Mouse (Mus musculus): ENCODE measurements at regions not wholly inside any gene's neighbourhood (a gene's known extent, or its start where the extent isn't known, plus 50 kb on each side); places are given as distances from the start of the nearest gene placed in this dataset.
"Not testable (repeated sequence)": the region's sequence is repeated elsewhere in the genome, so short reads cannot be mapped to it uniquely, and the experiment has no call there.

DNA sequence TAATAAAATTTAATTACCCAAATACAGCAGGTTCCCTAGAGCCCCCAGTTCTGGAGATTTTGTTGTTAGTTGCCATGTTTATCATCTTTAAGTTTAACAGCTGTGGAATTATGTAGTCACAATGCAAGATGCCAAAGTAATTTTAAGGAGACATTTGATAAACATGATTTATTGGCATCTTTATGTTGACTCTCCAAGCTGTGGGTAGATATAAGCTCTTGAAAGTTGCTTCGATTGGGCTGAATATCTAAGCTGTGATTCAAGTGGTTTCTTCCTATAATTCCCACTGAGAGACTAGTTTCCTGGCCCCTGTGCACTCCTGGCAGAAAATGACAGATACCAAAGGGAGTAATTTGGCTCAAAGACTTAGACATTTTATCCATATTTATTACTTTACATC lies 364.7 kb upstream of the Hsf2 start:
- intact Hi-C loops (cut with DNase I): no loop called here

DNA sequence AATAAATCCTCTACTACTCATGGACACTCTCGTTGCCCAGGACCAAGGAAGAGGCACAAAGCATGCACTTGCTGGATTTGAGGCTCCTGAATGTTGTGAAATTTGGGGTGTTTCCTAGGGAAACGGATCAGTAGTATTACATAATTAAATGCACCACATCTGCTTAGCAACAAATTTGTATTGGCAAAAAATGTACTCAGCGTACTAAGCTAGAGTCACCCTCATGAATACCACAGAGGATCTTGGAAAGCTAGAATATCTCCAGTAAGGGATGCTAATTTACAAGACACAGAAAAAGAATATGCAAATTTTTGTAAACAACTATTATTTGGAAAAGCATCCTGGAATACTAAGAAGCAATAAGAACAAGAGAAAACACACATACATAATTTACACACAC lies 359.0 kb upstream of the Hsf2 start:
- intact Hi-C loops (cut with DNase I): no loop called here
- no peak for DNase-seq (ENCODE audit: low spot score)

More for the DNA sequence above, 364.7 kb upstream of the Hsf2 start:
- no peak for DNase-seq (ENCODE audit: low spot score)

DNA sequence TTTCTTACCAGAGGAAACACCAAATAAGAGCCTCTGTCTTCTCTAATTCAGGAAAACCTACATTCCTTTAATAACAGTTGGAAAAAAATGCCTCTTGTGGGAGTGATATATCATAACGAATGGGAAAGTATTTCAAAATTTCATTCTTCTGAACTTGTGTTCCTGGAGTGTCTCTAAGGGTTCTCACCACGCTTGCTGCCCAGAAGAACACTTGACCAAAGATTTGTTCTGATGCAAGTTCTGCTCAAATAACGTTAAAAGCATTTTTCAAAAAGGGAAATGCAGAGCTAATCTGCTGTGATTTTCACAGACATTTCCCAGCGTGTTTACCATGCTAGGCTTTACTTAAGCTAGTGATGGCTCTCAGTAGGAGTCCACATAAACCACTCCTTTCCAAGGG lies 329.8 kb upstream of the Hsf2 start:
- intact Hi-C loops (cut with DNase I): no loop called here

DNA sequence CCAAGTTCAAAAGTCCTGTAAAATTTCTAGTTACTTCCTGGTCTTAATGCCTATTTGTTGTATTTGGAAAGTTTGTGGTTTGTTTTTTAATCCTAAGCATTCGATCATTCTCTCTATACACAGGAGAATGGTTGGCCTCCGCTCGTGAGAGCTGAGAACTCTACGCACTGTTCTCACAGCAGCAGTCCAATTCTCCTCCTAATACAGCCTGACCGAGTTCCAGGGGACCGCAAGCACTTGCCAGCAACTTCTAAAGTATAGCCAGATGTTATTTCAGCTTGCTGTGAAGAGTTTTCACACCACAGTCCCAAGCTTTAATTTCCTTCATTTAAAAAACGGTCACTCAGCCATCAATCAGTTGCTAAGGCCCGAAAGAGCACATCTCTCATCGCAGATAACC lies 329.3 kb upstream of the Hsf2 start:
- peak; percentile 6 for DNase-seq (ENCODE audit: low spot score)
- intact Hi-C loops (cut with DNase I): no loop called here

More for the DNA sequence above, 329.8 kb upstream of the Hsf2 start:
- DNase-seq (ENCODE audit: low spot score): no peak

DNA sequence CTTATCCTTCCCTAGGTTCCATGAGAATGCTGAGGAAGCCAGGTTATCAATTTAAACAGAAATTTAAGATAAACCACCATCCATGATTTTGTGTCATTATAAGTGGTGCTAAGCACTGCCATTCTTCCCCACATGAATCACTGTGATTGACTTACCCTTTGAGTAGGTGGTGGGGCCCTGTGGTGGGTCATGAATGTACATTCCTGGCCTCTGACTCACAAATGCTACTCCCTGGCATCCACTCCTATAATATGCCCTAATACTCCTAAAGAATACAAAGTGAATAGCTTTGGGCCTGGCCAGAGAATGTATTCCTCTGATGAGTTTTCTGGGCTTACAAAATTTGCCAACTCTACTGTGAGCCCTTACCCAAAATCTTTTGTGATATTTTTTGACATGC lies 325.6 kb upstream of the Hsf2 start:
- intact Hi-C loops (cut with DNase I): no loop called here
- DNase-seq (ENCODE audit: low spot score): no peak

DNA sequence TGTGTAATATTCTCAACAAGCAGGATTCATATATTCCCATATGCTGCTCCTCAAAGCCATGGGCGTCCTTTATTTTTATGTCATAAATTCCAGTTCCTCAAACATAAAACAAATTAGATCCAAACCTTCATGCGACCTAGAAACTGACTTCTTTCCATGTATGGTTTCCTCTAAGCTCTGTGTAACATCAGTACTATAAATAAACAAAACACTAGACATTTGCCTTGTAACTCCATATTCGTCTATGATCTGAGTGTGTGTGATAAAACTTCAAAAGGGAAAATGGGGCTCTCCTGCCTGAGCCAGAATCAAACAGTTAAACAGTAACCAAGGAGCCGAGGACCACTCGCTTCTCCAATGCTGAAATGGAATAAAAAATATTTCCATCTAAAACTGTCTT lies 322.8 kb upstream of the Hsf2 start:
- intact Hi-C loops (cut with DNase I): no loop called here
- no peak for DNase-seq (ENCODE audit: low spot score)

DNA sequence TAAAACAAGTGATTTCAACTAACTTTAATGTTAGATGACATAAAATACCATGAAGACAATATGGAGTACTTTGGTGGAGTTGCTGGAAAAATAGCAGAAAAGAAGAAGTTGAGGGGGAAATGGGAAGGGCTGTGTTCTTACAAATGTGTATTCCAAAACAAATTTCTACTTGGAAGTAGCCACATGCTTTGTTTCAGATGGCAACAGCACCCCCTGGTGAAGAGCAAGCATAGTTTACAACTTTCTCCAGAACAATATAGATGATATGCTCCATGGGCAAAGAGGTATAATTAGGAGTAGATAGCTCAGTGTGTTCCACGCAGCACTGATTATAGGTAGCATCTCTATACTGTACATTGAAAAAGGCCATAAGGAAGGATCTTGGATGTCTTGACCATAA lies 302.6 kb upstream of the Hsf2 start:
- DNase-seq (ENCODE audit: low spot score): no peak
- intact Hi-C loops (cut with DNase I): loop anchor here (2.0 to 10.0 kb wide), 4 partner anchors 131 to 811 kb away; no protein-coding TSS in a partner anchor

DNA sequence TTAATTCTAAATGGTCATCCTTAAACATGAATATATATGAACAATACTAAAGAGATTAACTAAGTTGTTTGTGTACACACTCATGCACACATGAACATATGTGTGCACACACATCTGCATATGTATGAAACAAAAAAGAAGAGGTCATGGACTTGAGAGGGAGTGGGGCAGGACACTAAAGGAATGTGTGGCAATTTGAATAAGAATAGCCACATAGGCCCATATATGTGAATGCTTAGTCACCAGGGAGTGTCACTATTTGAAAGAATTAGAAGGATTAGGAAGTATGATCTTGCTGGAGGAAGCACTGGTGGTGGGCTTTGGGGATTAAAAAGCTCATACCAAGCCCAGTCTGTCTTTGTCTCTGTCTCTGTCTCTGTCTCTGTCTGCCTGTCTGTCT lies 275.5 kb upstream of the Hsf2 start:
- intact Hi-C loops (cut with DNase I): no loop called here
- DNase-seq (ENCODE audit: low spot score): no peak

DNA sequence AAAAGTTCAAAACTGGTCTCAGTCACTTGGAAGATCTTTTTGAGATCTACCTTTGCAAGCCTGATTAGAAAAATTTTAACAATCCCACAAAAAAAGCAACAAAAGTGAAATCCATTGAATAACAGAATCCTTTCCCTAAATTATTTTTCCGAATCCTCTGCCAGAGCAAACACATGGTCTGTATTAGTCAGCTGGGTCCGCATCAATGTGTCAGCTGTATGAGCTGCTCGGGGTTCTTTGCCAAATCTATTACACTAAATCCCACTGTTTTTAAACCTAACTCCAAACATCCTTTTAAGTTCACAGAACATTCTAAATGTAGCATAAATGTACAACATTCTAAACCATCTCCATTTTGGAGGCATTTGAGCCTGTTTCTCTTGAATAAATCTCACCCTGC lies 255.1 kb upstream of the Hsf2 start:
- no peak for DNase-seq (ENCODE audit: low spot score)
- intact Hi-C loops (cut with DNase I): no loop called here

DNA sequence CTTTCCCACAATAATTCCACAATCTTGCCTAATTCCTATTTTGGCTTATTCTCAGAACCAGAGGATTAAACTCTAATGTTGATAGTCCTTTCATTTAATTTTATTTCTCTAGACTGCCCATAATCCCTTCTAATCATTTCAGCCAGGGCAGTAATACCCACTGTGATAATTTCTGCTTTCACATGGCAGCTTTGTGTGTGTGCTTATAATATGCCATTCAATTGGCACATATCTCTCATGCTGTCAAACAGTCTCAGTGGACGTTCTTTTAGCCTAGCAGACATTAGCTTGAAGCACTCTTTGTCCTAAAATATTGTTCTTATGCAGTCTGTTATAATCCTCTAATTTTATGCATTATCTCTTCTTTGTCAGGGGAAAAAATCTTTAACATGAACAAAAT lies 205.0 kb upstream of the Hsf2 start:
- DNase-seq (ENCODE audit: low spot score): no peak
- intact Hi-C loops (cut with DNase I): no loop called here

DNA sequence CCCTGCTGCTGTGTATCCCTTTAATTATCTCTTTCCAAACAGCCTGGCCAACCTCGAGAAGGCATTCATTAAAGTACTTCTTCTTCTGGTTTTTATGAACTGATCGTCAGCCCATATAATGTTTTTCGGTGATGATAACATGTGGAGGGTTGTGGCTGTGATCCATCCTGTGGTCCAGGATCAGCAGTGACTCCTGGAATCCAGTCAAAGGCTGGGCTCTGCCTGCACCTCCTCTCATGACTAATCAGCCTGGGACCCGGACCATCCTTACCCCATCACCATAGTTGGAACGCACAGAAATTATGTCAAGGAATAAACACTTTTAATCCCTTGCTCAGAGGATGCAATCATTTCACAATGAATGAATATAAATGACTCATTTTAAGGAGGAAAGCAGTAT lies 203.3 kb upstream of the Hsf2 start:
- intact Hi-C loops (cut with DNase I): no loop called here
- no peak for DNase-seq (ENCODE audit: low spot score)

DNA sequence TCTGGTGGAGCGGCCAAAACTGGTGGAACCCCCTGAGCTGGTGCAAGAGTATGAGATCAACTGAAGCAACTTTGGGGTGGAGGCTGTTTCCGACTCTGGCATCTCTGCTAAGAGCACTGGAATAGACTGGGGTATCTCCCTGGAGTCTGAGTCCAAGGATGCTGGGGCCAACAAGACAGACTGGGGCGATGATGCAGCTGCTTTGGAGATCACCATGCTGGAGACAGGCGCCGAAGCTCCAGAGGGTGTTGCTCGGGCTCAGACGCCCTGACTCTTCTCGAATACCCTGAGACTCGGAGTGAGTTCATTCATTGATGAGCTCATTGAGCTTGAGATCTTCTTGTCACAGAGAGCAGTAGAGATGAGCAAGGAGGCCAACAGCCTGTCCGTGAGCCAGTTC lies 194.6 kb upstream of the Hsf2 start:
- DNase-seq (ENCODE audit: low spot score): no peak
- intact Hi-C loops (cut with DNase I): no loop called here

DNA sequence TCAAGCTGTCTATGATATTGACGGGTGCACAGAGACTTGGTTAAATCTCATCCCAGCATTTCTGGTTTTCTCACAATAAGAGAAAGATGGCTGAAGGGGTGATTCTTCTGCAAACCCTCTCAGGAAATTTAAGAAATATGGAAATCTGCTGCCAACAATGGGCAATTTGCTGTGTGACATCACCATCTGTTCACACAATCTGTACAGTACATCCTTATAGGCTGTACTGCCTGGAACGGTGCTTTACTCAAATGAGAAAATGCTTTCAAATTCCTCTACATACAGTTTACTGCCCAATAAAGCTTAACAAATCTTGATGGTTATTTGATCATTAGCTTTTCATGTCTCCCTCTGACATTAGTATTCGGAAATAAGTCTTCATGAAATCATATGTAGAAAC lies 172.4 kb upstream of the Hsf2 start:
- intact Hi-C loops (cut with DNase I): loop anchor here (10.0 kb wide), 1 partner anchor 129 kb away; no protein-coding TSS in a partner anchor
- no peak for DNase-seq (ENCODE audit: low spot score)

DNA sequence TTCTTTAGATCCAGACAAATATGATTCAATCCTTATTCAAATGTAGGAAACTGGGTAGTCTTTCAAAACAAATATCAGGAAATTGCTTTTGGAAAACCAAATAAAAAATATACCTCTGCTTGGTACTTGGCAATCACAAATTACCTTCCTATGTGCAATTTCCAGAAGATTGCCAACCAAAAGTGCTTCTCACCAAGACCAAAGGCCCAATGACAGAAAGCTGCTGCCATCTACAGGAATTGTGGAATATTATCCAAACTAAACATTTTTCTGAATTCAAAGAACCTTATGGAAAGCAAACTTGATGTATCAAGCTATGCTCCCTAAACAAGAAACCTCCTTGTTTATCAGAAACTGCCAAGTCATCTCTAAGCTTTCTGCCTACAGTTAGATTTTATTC lies 169.1 kb upstream of the Hsf2 start:
- DNase-seq (ENCODE audit: low spot score): no peak
- intact Hi-C loops (cut with DNase I): loop anchor here (2.0 to 10.0 kb wide), 2 partner anchors 132 to 944 kb away; no protein-coding TSS in a partner anchor

DNA sequence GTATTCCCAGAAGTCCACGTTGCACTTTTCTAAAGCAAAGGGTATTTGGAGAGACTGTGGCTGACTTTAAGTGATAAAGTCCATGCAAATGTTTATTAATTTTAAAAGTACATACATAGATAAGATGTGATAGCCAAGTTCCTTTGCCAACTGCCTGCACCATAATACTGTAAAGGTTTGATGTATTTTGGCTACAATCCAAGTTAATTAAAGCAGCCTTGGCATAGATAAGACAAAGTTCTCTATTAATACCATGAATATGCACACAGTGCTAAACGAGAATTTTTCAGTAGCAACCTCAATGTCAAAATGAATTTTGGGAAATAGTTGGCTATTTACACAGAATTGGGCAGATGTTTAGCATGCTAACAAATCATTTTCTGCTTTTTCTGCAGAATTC lies 167.0 kb upstream of the Hsf2 start:
- intact Hi-C loops (cut with DNase I): loop anchor here (10.0 kb wide), 1 partner anchor 134 kb away; no protein-coding TSS in a partner anchor

DNA sequence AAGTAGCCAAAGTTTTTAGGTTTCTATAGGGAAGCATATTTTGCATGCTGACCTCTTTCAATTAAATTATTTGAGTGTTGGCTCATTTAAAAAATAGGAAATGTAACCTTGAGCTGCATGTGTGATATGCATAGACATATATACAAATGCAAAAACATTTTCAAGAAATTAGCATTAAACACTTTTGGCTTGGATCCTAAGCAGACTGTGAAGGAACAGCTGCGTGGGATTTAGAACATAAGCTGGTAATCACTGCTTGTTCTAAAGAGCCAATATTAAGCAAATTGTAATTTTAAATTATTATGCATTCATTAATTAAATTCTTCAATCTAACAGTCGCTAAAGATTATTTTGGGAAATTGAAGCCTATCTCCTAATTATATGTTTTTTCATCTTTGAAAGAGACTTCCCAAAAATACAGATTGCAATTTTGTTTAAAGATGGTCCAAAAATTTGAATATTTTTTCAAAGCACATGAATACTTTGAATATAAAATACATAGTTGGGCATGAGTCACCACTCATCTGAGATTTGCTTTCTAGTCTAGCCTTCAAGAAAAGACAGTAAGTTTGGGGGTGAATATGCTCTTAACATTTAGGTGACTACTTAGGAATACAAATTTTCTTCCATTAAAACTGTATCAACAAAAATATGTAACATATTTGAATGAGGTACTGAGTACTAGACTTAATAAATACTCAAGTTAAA lies 163.3 kb upstream of the Hsf2 start:
- intact Hi-C loops (cut with DNase I): no loop called here
- no peak for DNase-seq (ENCODE audit: low spot score)

More for the DNA sequence above, 167.0 kb upstream of the Hsf2 start:
- DNase-seq (ENCODE audit: low spot score): no peak

DNA sequence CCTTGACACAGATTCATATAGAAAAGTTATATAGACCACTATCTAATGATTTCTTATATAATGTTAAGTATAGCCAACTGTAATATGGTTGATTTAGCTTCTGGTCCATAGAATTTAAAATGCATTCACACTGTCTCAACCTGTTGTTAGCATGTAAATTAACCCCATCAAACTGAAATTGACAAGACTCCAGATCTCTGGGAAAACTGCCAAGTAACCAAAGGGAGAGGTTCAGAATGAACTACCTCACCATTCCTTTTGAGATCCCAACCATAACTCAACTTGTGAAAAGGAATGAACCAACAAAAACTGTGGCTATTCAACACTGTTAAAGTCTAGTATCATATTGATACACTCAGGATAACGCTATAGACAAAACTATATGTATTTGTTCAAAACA lies 162.0 kb upstream of the Hsf2 start:
- DNase-seq (ENCODE audit: low spot score): no peak
- intact Hi-C loops (cut with DNase I): no loop called here

DNA sequence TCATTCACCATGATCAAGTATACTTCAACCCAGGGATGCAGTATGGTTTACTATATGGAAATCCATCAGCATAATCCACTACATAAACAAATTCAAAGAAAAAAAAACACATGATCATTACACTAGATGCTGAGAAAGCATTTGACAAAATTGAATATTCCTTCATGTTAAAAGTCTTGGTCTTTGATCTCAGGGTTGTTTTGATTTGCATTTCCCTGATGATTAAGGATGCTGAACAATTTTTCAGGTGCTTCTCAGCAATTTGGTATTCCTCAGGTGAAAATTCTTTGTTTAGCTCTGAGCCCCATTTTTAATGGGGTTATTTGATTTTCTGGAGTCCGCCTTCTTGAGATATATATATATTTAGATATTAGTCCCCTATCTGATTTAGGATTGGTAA lies 123.4 kb upstream of the Hsf2 start:
- DNase-seq (ENCODE audit: low spot score); intact Hi-C loops (cut with DNase I): not testable (repeated sequence)
